Mouse (Mus musculus): ENCODE data around the gene Cntnap2. TPM values are rescaled to one million over a fixed set of nuclear protein-coding genes. Genes with fewer than 3 reads are reported as not detected.

Cntnap2 gene
- polyA plus RNA-seq, 2 experiments, result 1.5 to 2.5 TPM

DNA sequence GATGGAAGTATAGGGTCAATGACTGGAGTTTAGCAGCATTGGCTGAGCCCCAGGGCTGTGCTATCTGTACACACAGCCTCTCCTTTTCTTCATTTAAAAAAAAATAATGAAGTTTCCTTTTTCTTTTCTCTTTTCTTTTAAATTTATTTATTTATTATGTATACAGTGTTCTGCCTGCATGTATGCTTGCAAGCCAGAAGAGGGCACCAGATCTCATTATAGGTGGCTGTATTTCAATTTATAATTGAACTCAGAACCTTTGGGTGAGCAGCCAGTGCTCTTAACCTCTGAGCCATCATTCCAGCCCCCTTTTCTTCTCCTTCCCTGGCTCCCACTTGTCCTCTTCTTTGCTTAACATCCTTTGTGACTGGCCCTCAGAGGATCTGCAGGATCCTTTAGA, 1807.2 kb downstream of the Cntnap2 start:
- no peak overlapping the region for H3K9ac ChIP-seq (ENCODE audit: low read depth, low read length, severe bottlenecking)
- no peaks in the 10 kb centered on the region for H3K36me3 ChIP-seq (ENCODE audit: control insufficient read depth, insufficient read depth, low read length)
- ATAC-seq (ENCODE audit: low FRiP score, low read depth), result no peak
- DNase-seq (ENCODE audit: low spot score), result no peak
- no peaks in the 10 kb centered on the region for H3K9me3 ChIP-seq (ENCODE audit: control insufficient read depth, low read length)
- no peak overlapping the region for H3K4me2 ChIP-seq (replicated peaks; ENCODE audit: low read depth, low read length, severe bottlenecking)
- no peak overlapping the region for H3K4me3 ChIP-seq (replicated peaks; ENCODE audit: low read length)
- H3K27me3 ChIP-seq (ENCODE audit: control insufficient read depth, insufficient read depth, low read length), result no peaks in the 10 kb centered on the region
- no peaks in the 10 kb centered on the region for H3K4me1 ChIP-seq (ENCODE audit: control insufficient read depth, insufficient read depth, low read length)
- no peak overlapping the region for H3K27ac ChIP-seq (replicated peaks; ENCODE audit: low read depth, low read length)
- no peak for TF ChIP-seq POLR2A (IDR thresholded peaks at IDR 0.05; ENCODE audit: borderline replicate concordance, extremely low read depth, insufficient read depth, insufficient read length)

DNA sequence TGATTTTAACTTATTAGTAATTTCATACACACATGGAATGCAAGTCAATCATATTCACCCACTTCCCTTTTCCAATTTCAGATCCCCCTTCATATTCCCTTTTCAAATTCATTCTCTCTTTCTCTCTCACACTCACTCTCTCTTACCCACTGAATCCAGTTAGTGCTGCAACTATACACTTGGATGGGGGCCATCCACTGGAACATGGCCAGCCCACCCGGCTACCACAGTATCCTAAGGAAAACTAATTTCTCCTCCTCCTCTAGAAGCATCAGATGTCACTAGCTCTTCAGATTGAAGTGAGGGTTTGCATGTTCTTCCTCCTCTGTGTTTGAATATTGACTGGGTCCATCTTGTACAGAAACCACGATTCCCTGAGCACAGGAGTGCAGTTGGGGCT, 1827.1 kb downstream of the Cntnap2 start:
- H3K4me2 ChIP-seq (replicated peaks; ENCODE audit: low read depth, low read length, severe bottlenecking), result no peak overlapping the region
- no peaks in the 10 kb centered on the region for H3K27me3 ChIP-seq (ENCODE audit: control insufficient read depth, insufficient read depth, low read length)
- 71% methylated on average over 2 of the region's 2 CpGs for WGBS
- H3K36me3 ChIP-seq (ENCODE audit: control insufficient read depth, insufficient read depth, low read length), result no peaks in the 10 kb centered on the region
- TF ChIP-seq POLR2A (IDR thresholded peaks at IDR 0.05; ENCODE audit: borderline replicate concordance, extremely low read depth, insufficient read depth, insufficient read length), result no peak
- H3K4me3 ChIP-seq (replicated peaks; ENCODE audit: low read length), result no peak overlapping the region
- H3K27ac ChIP-seq (replicated peaks; ENCODE audit: low read depth, low read length), result no peak overlapping the region
- H3K9me3 ChIP-seq (ENCODE audit: control insufficient read depth, low read length), result no peaks in the 10 kb centered on the region
- no peak overlapping the region for H3K9ac ChIP-seq (ENCODE audit: low read depth, low read length, severe bottlenecking)
- no peak for DNase-seq (ENCODE audit: low spot score)
- no peaks in the 10 kb centered on the region for H3K4me1 ChIP-seq (ENCODE audit: control insufficient read depth, insufficient read depth, low read length)
- no peak for ATAC-seq (ENCODE audit: low FRiP score, low read depth)

DNA sequence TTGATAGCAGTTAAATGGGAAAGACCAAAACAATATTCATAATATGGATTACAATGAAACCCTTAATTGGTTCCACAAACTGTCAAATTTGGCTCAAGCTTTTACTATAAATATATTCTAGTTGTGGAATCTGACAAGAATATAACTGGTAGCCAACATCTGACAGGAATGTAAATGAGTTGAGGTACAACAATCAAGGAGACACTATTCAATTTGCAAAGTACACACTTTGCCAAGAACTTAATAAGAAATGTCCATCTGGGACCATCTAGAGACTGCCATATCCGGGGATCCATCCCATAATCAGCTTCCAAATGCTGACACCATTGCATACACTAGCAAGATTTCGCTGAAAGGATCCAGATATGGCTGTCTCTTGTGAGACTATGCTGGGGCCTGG, 1850.0 kb downstream of the Cntnap2 start:
- no peak overlapping the region for H3K4me2 ChIP-seq (replicated peaks; ENCODE audit: low read depth, low read length, severe bottlenecking)
- H3K9me3 ChIP-seq (ENCODE audit: control insufficient read depth, low read length), result no peaks in the 10 kb centered on the region
- TF ChIP-seq POLR2A (IDR thresholded peaks at IDR 0.05; ENCODE audit: borderline replicate concordance, extremely low read depth, insufficient read depth, insufficient read length), result no peak
- 83% methylated on average over 2 of the region's 2 CpGs for WGBS
- no peaks in the 10 kb centered on the region for H3K27me3 ChIP-seq (ENCODE audit: control insufficient read depth, insufficient read depth, low read length)
- no peak for ATAC-seq (ENCODE audit: low FRiP score, low read depth)
- H3K36me3 ChIP-seq (ENCODE audit: control insufficient read depth, insufficient read depth, low read length), result no peaks in the 10 kb centered on the region
- DNase-seq (ENCODE audit: low spot score), result no peak
- H3K4me1 ChIP-seq (ENCODE audit: control insufficient read depth, insufficient read depth, low read length), result no peaks in the 10 kb centered on the region
- H3K4me3 ChIP-seq (replicated peaks; ENCODE audit: low read length), result no peak overlapping the region
- H3K27ac ChIP-seq (replicated peaks; ENCODE audit: low read depth, low read length), result no peak overlapping the region
- no peak overlapping the region for H3K9ac ChIP-seq (ENCODE audit: low read depth, low read length, severe bottlenecking)

DNA sequence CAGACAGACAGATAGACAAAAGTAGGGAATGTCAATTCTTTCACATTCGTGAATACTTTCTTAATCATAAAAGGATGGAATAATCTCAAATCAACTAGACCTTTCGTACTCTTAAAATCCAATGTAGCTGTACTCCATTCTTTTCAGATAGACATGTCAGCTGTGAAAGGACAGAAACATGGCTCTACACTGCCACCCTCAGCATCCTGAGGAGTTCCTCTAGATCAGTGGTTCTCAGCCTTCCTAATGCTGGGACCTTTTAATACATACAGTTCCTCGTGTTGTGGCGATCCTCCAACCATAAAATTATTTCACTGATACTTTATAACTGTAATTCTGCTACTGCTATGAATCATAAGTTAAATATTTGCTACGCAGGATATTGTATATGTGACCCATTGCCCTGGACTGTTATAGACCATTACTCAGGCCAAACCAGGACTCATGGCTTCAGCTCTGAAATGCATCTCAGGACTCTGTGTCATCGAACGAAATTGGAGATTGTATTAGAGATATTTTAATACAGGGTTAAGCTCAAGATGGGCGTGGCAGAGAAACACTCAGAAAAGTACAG, 1859.6 kb downstream of the Cntnap2 start:
- Histone ChIP-seq H3K4me2 (replicated peaks; ENCODE audit: low read depth, low read length, severe bottlenecking) (no peak overlapping the region), H3K4me3 (replicated peaks; ENCODE audit: low read length) (no peak overlapping the region), H3K4me1 (ENCODE audit: control insufficient read depth, insufficient read depth, low read length) (no peaks in the 10 kb centered on the region), H3K9ac (ENCODE audit: low read depth, low read length, severe bottlenecking) (no peak overlapping the region), H3K9me3 (ENCODE audit: control insufficient read depth, low read length) (no peaks in the 10 kb centered on the region), H3K27ac (replicated peaks; ENCODE audit: low read depth, low read length) (no peak overlapping the region), H3K27me3 (ENCODE audit: control insufficient read depth, insufficient read depth, low read length) (no peaks in the 10 kb centered on the region), H3K36me3 (ENCODE audit: control insufficient read depth, insufficient read depth, low read length) (no peaks in the 10 kb centered on the region)
- TF ChIP-seq POLR2A (IDR thresholded peaks at IDR 0.05; ENCODE audit: borderline replicate concordance, extremely low read depth, insufficient read depth, insufficient read length), result no peak
- ATAC-seq (ENCODE audit: low FRiP score, low read depth) (no peak), DNase-seq (ENCODE audit: low spot score) (peak; percentile 17)
- 76% methylated on average over 8 of the region's 8 CpGs for WGBS

DNA sequence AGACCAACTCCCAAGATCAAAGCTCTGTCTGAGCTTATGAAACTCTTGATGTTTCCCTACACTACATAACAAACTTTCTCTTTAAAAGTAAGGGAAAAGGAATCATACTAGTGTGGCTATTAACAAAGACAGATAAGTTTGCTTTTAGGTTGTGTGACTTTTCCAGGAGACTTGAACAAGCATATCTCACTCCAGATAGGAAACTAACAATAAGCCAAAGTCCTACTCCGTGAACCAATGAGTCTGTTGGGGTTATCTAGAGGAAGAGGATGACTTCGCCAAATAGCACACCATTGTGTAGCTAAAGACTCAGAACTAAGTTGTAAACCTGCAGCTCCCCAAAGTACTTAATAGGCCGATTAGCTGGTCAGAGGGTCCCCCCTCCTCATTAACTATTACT, 1860.8 kb downstream of the Cntnap2 start:
- no peak overlapping the region for H3K4me2 ChIP-seq (replicated peaks; ENCODE audit: low read depth, low read length, severe bottlenecking)
- no peak overlapping the region for H3K27ac ChIP-seq (replicated peaks; ENCODE audit: low read depth, low read length)
- no peak for TF ChIP-seq POLR2A (IDR thresholded peaks at IDR 0.05; ENCODE audit: borderline replicate concordance, extremely low read depth, insufficient read depth, insufficient read length)
- no peak overlapping the region for H3K9ac ChIP-seq (ENCODE audit: low read depth, low read length, severe bottlenecking)
- no peak for ATAC-seq (ENCODE audit: low FRiP score, low read depth)
- H3K36me3 ChIP-seq (ENCODE audit: control insufficient read depth, insufficient read depth, low read length), result no peaks in the 10 kb centered on the region
- WGBS, result 86% methylated on average over 3 of the region's 3 CpGs
- no peaks in the 10 kb centered on the region for H3K4me1 ChIP-seq (ENCODE audit: control insufficient read depth, insufficient read depth, low read length)
- H3K27me3 ChIP-seq (ENCODE audit: control insufficient read depth, insufficient read depth, low read length), result no peaks in the 10 kb centered on the region
- H3K4me3 ChIP-seq (replicated peaks; ENCODE audit: low read length), result no peak overlapping the region
- DNase-seq (ENCODE audit: low spot score), result no peak
- H3K9me3 ChIP-seq (ENCODE audit: control insufficient read depth, low read length), result no peaks in the 10 kb centered on the region

DNA sequence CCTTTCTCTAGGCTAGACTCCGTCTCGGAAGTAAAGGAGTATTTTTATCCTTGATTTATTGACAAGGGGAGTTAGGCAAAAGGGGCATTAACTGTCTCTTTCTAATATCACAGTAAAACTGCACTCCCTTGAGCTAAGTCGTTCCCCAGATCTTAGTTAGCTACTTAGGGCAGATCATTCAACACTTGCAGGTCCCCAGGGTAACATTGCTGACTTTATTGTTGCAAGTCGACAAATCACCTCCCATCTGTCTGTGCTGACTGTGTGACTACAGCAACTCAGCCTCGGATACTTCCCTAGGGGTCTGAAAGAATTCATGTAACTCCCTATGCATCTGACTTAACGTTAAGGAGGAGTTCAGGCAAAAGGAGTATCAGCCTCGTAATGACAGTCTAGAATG, 1865.6 kb downstream of the Cntnap2 start:
- TF ChIP-seq POLR2A (IDR thresholded peaks at IDR 0.05; ENCODE audit: borderline replicate concordance, extremely low read depth, insufficient read depth, insufficient read length), result no peak
- Histone ChIP-seq H3K4me1 (ENCODE audit: control insufficient read depth, insufficient read depth, low read length) (no peaks in the 10 kb centered on the region), H3K9ac (ENCODE audit: low read depth, low read length, severe bottlenecking) (no peak overlapping the region), H3K36me3 (ENCODE audit: control insufficient read depth, insufficient read depth, low read length) (no peaks in the 10 kb centered on the region), H3K9me3 (ENCODE audit: control insufficient read depth, low read length) (no peaks in the 10 kb centered on the region), H3K27me3 (ENCODE audit: control insufficient read depth, insufficient read depth, low read length) (no peaks in the 10 kb centered on the region), H3K4me2 (replicated peaks; ENCODE audit: low read depth, low read length, severe bottlenecking) (no peak overlapping the region), H3K27ac (replicated peaks; ENCODE audit: low read depth, low read length) (no peak overlapping the region), H3K4me3 (replicated peaks; ENCODE audit: low read length) (no peak overlapping the region)
- ATAC-seq (ENCODE audit: low FRiP score, low read depth) (no peak), DNase-seq (ENCODE audit: low spot score) (no peak)
- WGBS, result 34% methylated on average over 7 of the region's 7 CpGs

Data from limb, embryonic 14.5 days (tissue).